In genomic region chr11:119053738-119054350, GRCm38 (mm10) we compare ENCODE assay signal across 9 mouse cellular contexts. TPM values are rescaled to one million over a fixed set of nuclear protein-coding genes. Genes with fewer than 3 reads are reported as not detected.
DNase-seq lines count a peak whose midpoint lies in the region; ATAC-seq and TF ChIP-seq lines count a peak whose summit lies in the region.
"Had no signal": no experiment of that assay in that cellular context is flagged by ENCODE, and none has a peak within 500 bp of the region (broad histone marks: within the 10 kb centered on the region; RNA-seq: fewer than 3 reads in every experiment).

No protein-coding gene starts in this region.

- peaks cover 35% of the 10 kb centered on the region for H3K4me1 ChIP-seq in heart, embryonic 12.5 days (replicated peaks)
- H3K4me1 ChIP-seq in thymus, adult 2 months (replicated peaks; ENCODE audit: control insufficient read depth, insufficient read depth, low read length) = peaks cover 61% of the 10 kb centered on the region
- peaks cover 41% of the 10 kb centered on the region for H3K4me1 ChIP-seq in heart, postnatal 0 days (ENCODE audit: control insufficient read depth, insufficient read depth)
- H3K4me1 ChIP-seq in midbrain, embryonic 12.5 days = peaks cover 65% of the 10 kb centered on the region

- peaks cover 67% of the 10 kb centered on the region for H3K27me3 ChIP-seq in heart, embryonic 12.5 days (replicated peaks)
- H3K27me3 ChIP-seq in thymus, adult 2 months (ENCODE audit: control insufficient read depth, insufficient read depth, low read length) = peaks cover 51% of the 10 kb centered on the region
- H3K27me3 ChIP-seq in heart, postnatal 0 days (ENCODE audit: control insufficient read depth, insufficient read depth, low read length) = peaks cover 79% of the 10 kb centered on the region
- peaks cover 94% of the 10 kb centered on the region for H3K27me3 ChIP-seq in midbrain, embryonic 12.5 days

- TF ChIP-seq CTCF in thymus, adult 2 months (IDR thresholded peaks at IDR 0.05; ENCODE audit: borderline replicate concordance, control insufficient read depth, extremely low read depth, insufficient read depth, low read length, poor library complexity) = no peak
- no peak for TF ChIP-seq CTCF in heart, postnatal 0 days (IDR thresholded peaks at IDR 0.05; ENCODE audit: low read depth)

- peak overlapping the region; percentile 38; the same call in 1 of the 2 replicates for H3K27ac ChIP-seq in heart, embryonic 12.5 days (ENCODE audit: poor library complexity, severe bottlenecking)
- no peak overlapping the region for H3K27ac ChIP-seq in thymus, adult 2 months (ENCODE audit: control insufficient read depth, insufficient read depth, low read length)
- H3K27ac ChIP-seq in heart, postnatal 0 days (ENCODE audit: low read depth) = no peak overlapping the region
- H3K27ac ChIP-seq in midbrain, embryonic 12.5 days (replicated peaks) = peak overlapping the region; percentile 88
- H3K27ac ChIP-seq: macrophage had no signal

- H3K9me3 ChIP-seq in heart, embryonic 12.5 days (replicated peaks) = no peaks in the 10 kb centered on the region
- H3K9me3 ChIP-seq in heart, postnatal 0 days (replicated peaks; ENCODE audit: control insufficient read depth, low read length) = no peaks in the 10 kb centered on the region
- no peaks in the 10 kb centered on the region for H3K9me3 ChIP-seq in midbrain, embryonic 12.5 days

- peak overlapping the region; percentile 42 for H3K4me3 ChIP-seq in heart, embryonic 12.5 days
- peak overlapping the region; percentile 22 for H3K4me3 ChIP-seq in thymus, adult 2 months (ENCODE audit: control insufficient read depth, insufficient read depth, low read length)
- peak overlapping the region; percentile 17 for H3K4me3 ChIP-seq in heart, postnatal 0 days (ENCODE audit: low read depth, low read length)
- H3K4me3 ChIP-seq in midbrain, embryonic 12.5 days = peak overlapping the region; percentile 36

- H3K36me3 ChIP-seq in heart, embryonic 12.5 days = no peaks in the 10 kb centered on the region
- H3K36me3 ChIP-seq in thymus, adult 2 months (ENCODE audit: control insufficient read depth, insufficient read depth, low read length) = no peaks in the 10 kb centered on the region
- no peaks in the 10 kb centered on the region for H3K36me3 ChIP-seq in heart, postnatal 0 days (replicated peaks; ENCODE audit: control insufficient read depth, insufficient read depth, low read length)
- no peaks in the 10 kb centered on the region for H3K36me3 ChIP-seq in midbrain, embryonic 12.5 days

- H3K9ac ChIP-seq in heart, embryonic 12.5 days = peak overlapping the region; percentile 72
- H3K9ac ChIP-seq in heart, postnatal 0 days (replicated peaks; ENCODE audit: low read depth, low read length) = no peak overlapping the region
- H3K9ac ChIP-seq in midbrain, embryonic 12.5 days (replicated peaks) = peak overlapping the region; percentile 63

- no peak for TF ChIP-seq POLR2A in thymus, adult 2 months (IDR thresholded peaks at IDR 0.05; ENCODE audit: control insufficient read depth, extremely low read depth, insufficient read depth, low read length, poor library complexity)

- ATAC-seq in heart, embryonic 12.5 days (ENCODE audit: insufficient number of reproducible peaks, low FRiP score) = no peak
- ATAC-seq in heart, postnatal 0 days (ENCODE audit: insufficient read depth, low read depth) = no peak
- peak; percentile 21; the same call in 1 of the 2 replicates for ATAC-seq in midbrain, embryonic 12.5 days (ENCODE audit: low FRiP score, low read depth)

- peak overlapping the region; percentile 80 for H3K4me2 ChIP-seq in heart, embryonic 12.5 days
- H3K4me2 ChIP-seq in heart, postnatal 0 days (ENCODE audit: low read depth, low read length) = peak overlapping the region; percentile 52
- H3K4me2 ChIP-seq in midbrain, embryonic 12.5 days (replicated peaks) = peak overlapping the region; percentile 69

- DNase-seq in heart, adult 8-10 months (ENCODE audit: low spot score) = no peak
- DNase-seq in thymus, adult 2 months = no peak
- no peak for DNase-seq in thymus, postnatal 10 days (ENCODE audit: low spot score in 2 of 2)
- peak; percentile 5 for DNase-seq in heart, postnatal 0 days (ENCODE audit: low spot score)
- DNase-seq in adrenal gland, postnatal 4 days (ENCODE audit: low spot score in 2 of 2) = no peak
- no peak for DNase-seq in kidney, adult 11 months

- 1% methylated on average over 34 of the region's 35 CpGs for WGBS in heart, embryonic 12.5 days
- 3% methylated on average over 34 of the region's 35 CpGs for WGBS in thymus, adult 2 months
- 2% methylated on average over 33 of the region's 35 CpGs for WGBS in heart, postnatal 0 days
- WGBS in midbrain, embryonic 12.5 days = 1% methylated on average over 33 of the region's 35 CpGs

- TF ChIP-seq EP300 in heart, postnatal 0 days (IDR thresholded peaks at IDR 0.05; ENCODE audit: low read depth) = no peak

RNA-seq across cellular contexts. Expression of gene Cbx8, which starts 13.1 kb away (rescaled TPM):
- 7.3 and 8.8 TPM in 2 replicates for polyA plus RNA-seq in heart, embryonic 12.5 days (2016; fragmentation: Nextera tagmentation; extraction: Ambion mirVana)
- 1 to 10 TPM; 3.6 to 4.9 (median 4.6) TPM for total RNA-seq in heart, adult 8-10 months (2022)
- polyA plus RNA-seq in thymus, adult 2 months (2012; rRNA removed) = 8.1 and 8.2 TPM in 2 replicates
- 1.6 and 3.2 TPM in 2 replicates for total RNA-seq in heart, postnatal 0 days (2014; rRNA removed; ENCODE audit: low replicate concordance)
- 5.1 and 7.0 TPM in 2 replicates for polyA plus RNA-seq in heart, postnatal 0 days (2015; fragmentation: Nextera tagmentation; extraction: Ambion mirVana)
- polyA plus RNA-seq in midbrain, embryonic 12.5 days (2016; fragmentation: Nextera tagmentation; extraction: Ambion mirVana) = 12.1 and 15.1 TPM in 2 replicates
- 10 to 100 TPM; 10.8 to 15.5 TPM for total RNA-seq in adrenal gland, postnatal 4 days (2021)

RNA-seq across cellular contexts. Expression of gene Cbx2, which starts 31.1 kb away (rescaled TPM):
- polyA plus RNA-seq in heart, embryonic 12.5 days (2016; fragmentation: Nextera tagmentation; extraction: Ambion mirVana) = 29.3 and 30.5 TPM in 2 replicates
- total RNA-seq in heart, adult 8-10 months (2022) = 1 to 10 TPM; 2.0 to 3.9 (median 2.9) TPM
- polyA plus RNA-seq in thymus, adult 2 months (2012; rRNA removed) = 20.6 and 22.5 TPM in 2 replicates
- 1.8 and 13.0 TPM in 2 replicates for total RNA-seq in heart, postnatal 0 days (2014; rRNA removed; ENCODE audit: low replicate concordance)
- polyA plus RNA-seq in heart, postnatal 0 days (2015; fragmentation: Nextera tagmentation; extraction: Ambion mirVana) = 5.7 and 5.8 TPM in 2 replicates
- 81.0 and 86.0 TPM in 2 replicates for polyA plus RNA-seq in midbrain, embryonic 12.5 days (2016; fragmentation: Nextera tagmentation; extraction: Ambion mirVana)
- 10 to 100 TPM in 1 of 2 experiments, 1 to 10 TPM in 1; 9.5 to 10.1 TPM for total RNA-seq in adrenal gland, postnatal 4 days (2021)

RNA-seq across cellular contexts. Expression of gene Cbx4, which starts 32.2 kb away (rescaled TPM):
- polyA plus RNA-seq in heart, embryonic 12.5 days (2016; fragmentation: Nextera tagmentation; extraction: Ambion mirVana) = 13.2 and 14.9 TPM in 2 replicates
- total RNA-seq in heart, adult 8-10 months (2022) = 10 to 100 TPM in 1 of 4 experiments, 1 to 10 TPM in 3; 5.2 to 12.8 (median 8.4) TPM
- polyA plus RNA-seq in thymus, adult 2 months (2012; rRNA removed) = 54.7 and 56.8 TPM in 2 replicates
- total RNA-seq in heart, postnatal 0 days (2014; rRNA removed; ENCODE audit: low replicate concordance) = 12.1 and 23.1 TPM in 2 replicates
- polyA plus RNA-seq in heart, postnatal 0 days (2015; fragmentation: Nextera tagmentation; extraction: Ambion mirVana) = 6.8 and 8.2 TPM in 2 replicates
- polyA plus RNA-seq in midbrain, embryonic 12.5 days (2016; fragmentation: Nextera tagmentation; extraction: Ambion mirVana) = 12.4 and 15.2 TPM in 2 replicates
- 10 to 100 TPM; 69.7 to 76.8 TPM for total RNA-seq in adrenal gland, postnatal 4 days (2021)

Comparison
In these comparisons a context has a peak if more than half of its experiments do, and no peak if none do; other contexts are left out.
1. H3K27ac ChIP-seq: peak in heart, embryonic 12.5 days (single experiment) and midbrain, embryonic 12.5 days (single experiment); none in thymus, adult 2 months (single experiment) and heart, postnatal 0 days (single experiment).
2. Peak in every context shown above with its lines, with median percentiles within 50 percentile points of each other: H3K4me2 ChIP-seq and H3K4me3 ChIP-seq.